Mouse (Mus musculus): Measurements from ENCODE around the gene Negr1. TPM values are rescaled to one million over a fixed set of nuclear protein-coding genes. Genes with fewer than 3 reads are reported as not detected.

Gene Negr1
- total and polyA plus RNA-seq, 3 experiments = not detected

DNA sequence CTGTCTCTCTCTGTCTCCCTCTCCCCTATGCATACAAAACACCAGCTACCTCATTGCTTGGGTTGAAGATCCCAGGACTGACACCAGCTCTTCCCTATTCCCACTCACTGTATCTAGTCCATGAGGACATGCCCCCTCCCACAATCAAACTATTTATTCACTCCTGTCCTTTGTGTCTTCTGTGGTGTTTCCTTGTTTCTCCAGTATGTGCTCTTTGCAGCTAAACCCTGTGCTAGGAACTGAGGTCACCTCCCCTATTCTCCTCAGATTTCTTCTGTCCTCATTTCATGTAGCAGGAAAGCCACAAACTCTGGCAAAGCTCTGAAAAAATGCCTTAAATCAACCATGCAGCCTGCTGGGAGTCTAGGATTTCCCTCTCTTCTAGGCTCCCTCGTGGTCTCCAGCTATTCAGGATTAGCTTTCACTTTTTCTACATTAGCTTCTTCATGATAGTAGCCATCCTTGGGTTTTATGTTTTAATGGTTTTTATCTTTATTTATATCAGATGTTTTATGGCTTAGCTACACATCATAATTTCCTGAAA lies 222.8 kb downstream of the Negr1 start:
- H3K9ac ChIP-seq (ENCODE audit: insufficient read depth, low read depth) = no peak overlapping the region
- H3K79me2 ChIP-seq (replicated peaks; ENCODE audit: control insufficient read depth, extremely low read depth, insufficient read depth, poor library complexity, severe bottlenecking) = no peaks in the 10 kb centered on the region
- H3K27ac ChIP-seq (ENCODE audit: insufficient read depth, low read depth) = no peak overlapping the region
- peaks cover 11% of the 10 kb centered on the region for H3K9me3 ChIP-seq (replicated peaks; ENCODE audit: low read length)
- no peak overlapping the region for H3K4me2 ChIP-seq (ENCODE audit: insufficient read depth, low read depth, poor library complexity, severe bottlenecking)
- in situ Hi-C loops (cut with MboI; ENCODE audit: low pct_ligation_motif_present, low pct_unique_long_range_greater_than_20kb, low sequenced_read_pairs) = no loop called here
- H3K27me3 ChIP-seq (replicated peaks) = no peaks in the 10 kb centered on the region
- TF ChIP-seq POLR2A (IDR thresholded peaks at IDR 0.05; ENCODE audit: low read depth, low read length) (no peak), MAZ (IDR thresholded peaks at IDR 0.05; ENCODE audit: low read depth, low read length) (no peak), RCOR1 (conservative IDR thresholded peaks at IDR 0.05; ENCODE audit: low read depth, low read length) (no peak), ZC3H11A (IDR thresholded peaks at IDR 0.05; ENCODE audit: low read depth, low read length) (no peak), HCFC1 (IDR thresholded peaks at IDR 0.05; ENCODE audit: low read depth, low read length) (no peak), KAT2A (IDR thresholded peaks at IDR 0.05; ENCODE audit: insufficient replicate concordance, low read length) (no peak), MEF2A (IDR thresholded peaks at IDR 0.05; ENCODE audit: borderline replicate concordance, low read depth, low read length) (no peak), CTCF (conservative IDR thresholded peaks at IDR 0.05 in 1 of 2, IDR thresholded peaks at IDR 0.05 in 1 of 2; ENCODE audit: low read depth in 2 of 2, low read length in 2 of 2) (no peak), ZMIZ1 (IDR thresholded peaks at IDR 0.05; ENCODE audit: low read depth, low read length) (no peak), MAFK (IDR thresholded peaks at IDR 0.05; ENCODE audit: insufficient replicate concordance, low read length) (no peak), POLR2AphosphoS2 (IDR thresholded peaks at IDR 0.05; ENCODE audit: low read depth, low read length) (no peak), NRF1 (IDR thresholded peaks at IDR 0.05; ENCODE audit: low read depth, low read length) (no peak)
- no peak for DNase-seq (ENCODE audit: extremely low read depth)
- dilution Hi-C loops (cut with MboI; ENCODE audit: extremely low pct_ligation_motif_present, extremely low pct_unique_long_range_greater_than_20kb, low sequenced_read_pairs) = no loop called here
- no peak overlapping the region for H3K4me3 ChIP-seq (replicated peaks in 1 of 3; ENCODE audit: low read depth in 2 of 3, low read length in 2 of 3, poor library complexity in 1 of 3)
- no peaks in the 10 kb centered on the region for H3K4me1 ChIP-seq (ENCODE audit: control insufficient read depth in 1 of 2, insufficient read depth in 2 of 2)
- no peaks in the 10 kb centered on the region for H3K36me3 ChIP-seq (replicated peaks in 1 of 2; ENCODE audit: control insufficient read depth in 1 of 2, insufficient read depth in 1 of 2, low read length in 1 of 2)

DNA sequence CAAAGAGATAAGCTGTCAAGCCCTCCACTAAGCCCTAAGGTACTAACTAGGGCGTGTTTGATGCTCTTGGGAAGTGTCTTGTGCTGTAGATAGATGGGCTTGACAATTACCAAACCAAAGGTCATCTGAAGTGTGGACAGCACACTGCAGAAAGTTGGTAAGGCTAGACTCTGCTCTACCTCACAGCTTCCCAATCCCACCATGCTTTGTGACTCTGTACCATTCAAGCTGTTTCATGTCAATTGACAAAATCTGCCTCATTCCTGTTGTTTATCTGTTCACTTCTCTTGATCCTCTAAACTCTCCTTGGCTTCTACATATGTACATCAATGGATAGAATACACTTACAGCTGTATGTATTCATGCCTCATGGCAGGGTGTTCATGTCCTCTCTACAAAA lies 224.8 kb downstream of the Negr1 start:
- no peaks in the 10 kb centered on the region for H3K36me3 ChIP-seq (replicated peaks in 1 of 2; ENCODE audit: control insufficient read depth in 1 of 2, insufficient read depth in 1 of 2, low read length in 1 of 2)
- H3K27ac ChIP-seq (ENCODE audit: insufficient read depth, low read depth) = no peak overlapping the region
- H3K9me3 ChIP-seq (replicated peaks; ENCODE audit: low read length) = peaks cover 8% of the 10 kb centered on the region
- no peaks in the 10 kb centered on the region for H3K27me3 ChIP-seq (replicated peaks)
- H3K4me3 ChIP-seq (replicated peaks in 1 of 3; ENCODE audit: low read depth in 2 of 3, low read length in 2 of 3, poor library complexity in 1 of 3) = no peak overlapping the region
- no peak overlapping the region for H3K9ac ChIP-seq (ENCODE audit: insufficient read depth, low read depth)
- no peaks in the 10 kb centered on the region for H3K4me1 ChIP-seq (ENCODE audit: control insufficient read depth in 1 of 2, insufficient read depth in 2 of 2)
- DNase-seq (ENCODE audit: extremely low read depth) = no peak
- no peaks in the 10 kb centered on the region for H3K79me2 ChIP-seq (replicated peaks; ENCODE audit: control insufficient read depth, extremely low read depth, insufficient read depth, poor library complexity, severe bottlenecking)
- dilution Hi-C loops (cut with MboI; ENCODE audit: extremely low pct_ligation_motif_present, extremely low pct_unique_long_range_greater_than_20kb, low sequenced_read_pairs) (no loop called here), in situ Hi-C loops (cut with MboI; ENCODE audit: low pct_ligation_motif_present, low pct_unique_long_range_greater_than_20kb, low sequenced_read_pairs) (no loop called here)
- H3K4me2 ChIP-seq (ENCODE audit: insufficient read depth, low read depth, poor library complexity, severe bottlenecking) = no peak overlapping the region
- no peak for TF ChIP-seq NELFE (IDR thresholded peaks at IDR 0.05; ENCODE audit: low read depth, low read length)
- no peak for TF ChIP-seq MAZ (IDR thresholded peaks at IDR 0.05; ENCODE audit: low read depth, low read length)
- no peak for TF ChIP-seq KAT2A (IDR thresholded peaks at IDR 0.05; ENCODE audit: insufficient replicate concordance, low read length)
- TF ChIP-seq CHD1 (IDR thresholded peaks at IDR 0.05; ENCODE audit: low read depth, low read length) = no peak
- no peak for TF ChIP-seq ZNF384 (IDR thresholded peaks at IDR 0.05; ENCODE audit: low read depth, low read length)
- no peak for TF ChIP-seq MEF2A (IDR thresholded peaks at IDR 0.05; ENCODE audit: borderline replicate concordance, low read depth, low read length)
- no peak for TF ChIP-seq SMC3 (IDR thresholded peaks at IDR 0.05; ENCODE audit: low read depth, low read length)
- no peak for TF ChIP-seq ZMIZ1 (IDR thresholded peaks at IDR 0.05; ENCODE audit: low read depth, low read length)
- TF ChIP-seq POLR2AphosphoS2 (IDR thresholded peaks at IDR 0.05; ENCODE audit: low read depth, low read length) = no peak
- no peak for TF ChIP-seq CHD2 (IDR thresholded peaks at IDR 0.05; ENCODE audit: low read length)
- no peak for TF ChIP-seq USF1 (IDR thresholded peaks at IDR 0.05; ENCODE audit: low read depth, low read length)
- no peak for TF ChIP-seq RAD21 (IDR thresholded peaks at IDR 0.05; ENCODE audit: low read depth, low read length)
- no peak for TF ChIP-seq PAX5 (IDR thresholded peaks at IDR 0.05; ENCODE audit: low read length)
- no peak for TF ChIP-seq UBTF (IDR thresholded peaks at IDR 0.05; ENCODE audit: low read depth, low read length)
- no peak for TF ChIP-seq ZC3H11A (IDR thresholded peaks at IDR 0.05; ENCODE audit: low read depth, low read length)
- no peak for TF ChIP-seq TCF12 (IDR thresholded peaks at IDR 0.05; ENCODE audit: low read depth, low read length)
- no peak for TF ChIP-seq MXI1 (IDR thresholded peaks at IDR 0.05; ENCODE audit: low read depth, low read length)
